Mouse (Mus musculus) kidney, adult 2 months (tissue): Measurements from ENCODE around the gene Ttll13.

Experiments used
- CTCF ChIP-seq: fragments of 200-500 bp; conservative IDR thresholded peaks from 2 replicates; pipeline ENCODE4 v1.5.1; 2011; ENCODE audit warnings: low read depth, mild to moderate bottlenecking, control low read depth, low read length, moderate library complexity, mixed read lengths; ENCODE audit not compliant: insufficient read depth, insufficient read length
- POLR2A ChIP-seq: fragments of 200-500 bp; IDR thresholded peaks from one replicate; pipeline ENCODE4 v1.6.1; 2011; ENCODE audit warnings: low read depth, low read length, control low read depth

DNA sequence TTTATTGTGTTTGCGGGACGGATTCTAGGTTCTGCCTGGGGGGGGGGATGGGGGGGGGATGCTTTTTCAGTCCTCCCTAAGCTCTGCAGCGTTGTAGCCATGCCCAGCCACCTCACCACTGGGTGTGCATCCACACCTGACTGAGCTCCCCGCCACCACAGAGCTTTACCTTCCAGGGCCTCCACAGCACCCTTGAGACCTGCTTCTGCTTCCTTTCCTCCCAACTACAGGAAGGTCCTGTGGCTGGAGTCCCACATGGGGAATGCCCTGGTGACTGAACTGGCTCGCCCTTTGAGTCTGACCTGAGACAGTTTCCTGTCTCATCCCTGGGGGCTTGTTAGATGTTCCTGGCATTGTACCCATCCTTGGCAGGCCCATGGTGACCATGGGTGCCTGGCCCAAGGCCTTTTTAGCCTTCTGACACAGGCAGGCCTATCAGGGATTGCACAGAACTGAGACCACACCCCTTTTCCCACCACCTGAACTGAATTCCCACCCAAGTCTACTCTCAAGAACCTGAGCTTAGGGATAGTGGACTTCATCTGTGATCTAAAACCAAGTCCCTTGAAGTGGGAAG is 45.1 kb upstream of the Ttll13 start:
- TF ChIP-seq POLR2A (no peak), CTCF (no peak)
